Mouse (Mus musculus) limb, embryonic 10.5 days (tissue): ENCODE results near the gene Sbno2. TPM values are rescaled to one million over a fixed set of nuclear protein-coding genes. Genes with fewer than 3 reads are reported as not detected.

ENCODE experiments used
- DNase-seq: peaks from one replicate; pipeline ENCODE4 v3.0.0-alpha.2; 2017; ENCODE audit warnings: low spot score
- H3K27ac ChIP-seq: fragments of 300-500 bp; sonication (generic); 2 replicates; pipeline ENCODE4 v1.5.1; 2016; ENCODE audit warnings: mild to moderate bottlenecking
- H3K27me3 ChIP-seq: fragments of 300-500 bp; sonication (generic); 2 replicates; pipeline ENCODE4 v1.6.1; 2016; ENCODE audit warnings: low read depth, mild to moderate bottlenecking; ENCODE audit not compliant: poor library complexity, severe bottlenecking
- H3K36me3 ChIP-seq: fragments of 300-500 bp; sonication (generic); 2 replicates; pipeline ENCODE4 v1.6.1; 2016; ENCODE audit warnings: mild to moderate bottlenecking, moderate library complexity
- H3K4me1 ChIP-seq: fragments of 300-500 bp; sonication (generic); 2 replicates; pipeline ENCODE4 v1.6.1; 2016
- H3K4me3 ChIP-seq: fragments of 300-500 bp; sonication (generic); 2 replicates; pipeline ENCODE4 v1.5.1; 2016; ENCODE audit warnings: mild to moderate bottlenecking, moderate library complexity
- H3K9me3 ChIP-seq: fragments of 300-500 bp; sonication (generic); replicated peaks from 2 replicates; pipeline ENCODE4 v1.6.1; 2016; ENCODE audit warnings: mild to moderate bottlenecking
- WGBS: fragments of 180-500 bp; shearing (Covaris S2); methylation state at CpG from one replicate; pipeline ENCODE4 v1.1.7; 2016; 5-methylcytosine and 5-hydroxymethylcytosine counted together
- polyA plus RNA-seq: library from polyadenylated mRNA; unstranded; fragments of >200 nt; fragmentation: Nextera tagmentation; extraction: Ambion mirVana; gene quantifications from 2 replicates; pipeline ENCODE4 v1.2.1, GENCODE M21; 2016

Gene Sbno2
- polyA plus RNA-seq, 1 experiment from 2014 or later, result 18.4 TPM

DNA sequence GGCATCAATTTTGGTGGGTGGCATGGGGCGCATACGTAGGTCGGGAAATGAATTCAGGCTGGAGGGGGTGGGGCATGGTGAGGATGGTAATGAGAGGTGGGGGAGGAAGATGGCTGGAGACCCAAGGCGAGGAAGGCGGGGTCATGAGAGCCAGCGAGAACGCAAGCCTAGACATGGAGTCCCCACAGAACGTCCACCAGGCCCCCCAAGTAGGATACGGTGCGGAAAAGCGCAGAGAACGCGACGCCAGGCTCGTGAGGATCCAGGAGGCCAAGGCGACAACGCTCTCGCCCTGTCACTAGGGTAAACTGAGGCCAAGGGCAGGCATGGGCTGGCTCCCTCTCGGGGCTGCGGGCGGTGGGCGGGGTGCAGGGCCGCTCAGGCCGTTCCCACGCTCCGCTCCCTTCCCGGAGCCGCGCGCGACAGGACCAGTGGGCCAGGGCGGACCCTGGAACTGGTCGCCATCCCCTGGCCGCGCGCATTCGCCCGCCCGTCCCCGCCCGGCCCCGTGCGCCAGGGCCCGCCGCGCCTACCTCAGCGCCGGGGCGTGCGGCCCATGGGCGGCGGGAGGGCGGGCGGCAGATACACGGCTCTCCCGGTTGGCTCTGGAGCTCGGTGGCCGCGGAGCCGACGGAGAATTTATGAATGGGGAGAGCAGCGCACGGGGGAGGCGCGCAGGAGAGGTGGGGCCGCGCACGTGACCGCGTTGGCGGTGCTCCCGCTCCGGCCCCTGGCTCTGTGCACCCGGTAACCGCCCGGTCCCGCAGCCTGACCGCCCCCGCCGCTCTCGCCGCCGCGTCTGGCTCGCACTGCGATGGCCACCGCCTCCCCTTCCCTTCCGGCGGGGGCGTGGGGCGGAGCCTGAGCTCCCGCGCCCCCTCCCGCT, 33.4 kb upstream of the Sbno2 start, which contains the start of gene Atp5d:
Atp5d (plus strand) TSS at position 80 of the 886 bp plus-strand sequence.
- under 1% methylated on average over 87 of the region's 94 CpGs for WGBS
- Histone ChIP-seq H3K4me3 (peak within 1 kb of the TSS; percentile 85), H3K4me1 (peaks cover 67% of the 10 kb centered on the region), H3K36me3 (peaks cover 33% of the 10 kb centered on the region), H3K27ac (peak within 1 kb of the TSS; percentile 88), H3K9me3 (0 out of 2 replicates have a peak, but pooled peaks cover 2% of the 10 kb centered on the region), H3K27me3 (peaks cover 67% of the 10 kb centered on the region)
- peak; percentile 62 for DNase-seq

GRCm38 (mm10) chr10:80137626-80138552, 32.5 kb upstream of the Sbno2 start:
- H3K27ac ChIP-seq, result peak overlapping the region; percentile 88
- peak; percentile 50 for DNase-seq
- peak overlapping the region; percentile 85 for H3K4me3 ChIP-seq
- peaks cover 71% of the 10 kb centered on the region for H3K27me3 ChIP-seq
- H3K9me3 ChIP-seq, result 0 out of 2 replicates have a peak, but pooled peaks cover 2% of the 10 kb centered on the region
- H3K36me3 ChIP-seq, result peaks cover 37% of the 10 kb centered on the region
- WGBS, result 6% methylated on average over 33 of the region's 33 CpGs
- peaks cover 60% of the 10 kb centered on the region for H3K4me1 ChIP-seq

DNA sequence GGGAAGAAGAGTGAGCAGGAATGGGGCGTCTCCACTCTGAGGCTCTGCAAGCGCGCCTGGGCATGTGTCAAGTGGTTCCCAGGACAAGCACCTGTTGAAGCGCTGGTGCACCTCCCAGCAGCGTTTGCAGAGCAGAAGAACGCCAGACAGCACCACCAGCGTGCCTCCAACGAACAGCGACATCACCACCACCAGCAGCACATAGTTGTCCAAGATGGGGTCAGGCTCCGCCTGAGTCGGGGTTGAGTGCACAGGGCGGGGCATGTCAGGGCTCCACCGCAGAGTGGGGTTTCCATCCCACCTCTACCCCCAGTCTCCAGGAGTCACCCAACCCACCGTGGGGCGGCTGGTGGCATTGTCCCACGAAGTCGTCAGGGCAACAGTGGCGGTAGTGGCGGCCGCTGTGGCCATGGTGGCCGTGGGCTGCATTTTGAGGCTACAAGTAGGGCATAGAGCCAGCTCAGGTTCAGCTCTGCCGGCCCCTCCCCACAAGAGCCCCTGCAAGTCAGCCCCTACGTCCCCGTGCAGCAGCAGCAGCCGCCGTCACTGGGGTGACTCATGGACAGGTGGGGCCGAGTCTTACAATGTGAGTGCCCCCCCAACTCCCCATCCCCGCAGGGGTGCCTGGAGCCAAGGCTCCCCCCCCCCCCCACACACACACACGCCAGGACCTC, 31.7 kb upstream of the Sbno2 start:
- Histone ChIP-seq H3K4me1 (peaks cover 61% of the 10 kb centered on the region), H3K27me3 (peaks cover 74% of the 10 kb centered on the region), H3K36me3 (peaks cover 45% of the 10 kb centered on the region), H3K27ac (peak overlapping the region; percentile 88), H3K4me3 (peak overlapping the region; percentile 85), H3K9me3 (0 out of 2 replicates have a peak, but pooled peaks cover 2% of the 10 kb centered on the region)
- 6% methylated on average over 29 of the region's 29 CpGs for WGBS
- peak; percentile 47 for DNase-seq

GRCm38 (mm10) chr10:80136179-80136951, 31.0 kb upstream of the Sbno2 start:
- 11% methylated on average over 41 of the region's 49 CpGs for WGBS
- peaks cover 61% of the 10 kb centered on the region for H3K4me1 ChIP-seq
- peaks cover 75% of the 10 kb centered on the region for H3K27me3 ChIP-seq
- peak overlapping the region; percentile 85 for H3K4me3 ChIP-seq
- peaks cover 52% of the 10 kb centered on the region for H3K36me3 ChIP-seq
- DNase-seq, result no peak
- peak overlapping the region; percentile 88; the same call in 1 of the 2 replicates for H3K27ac ChIP-seq
- H3K9me3 ChIP-seq, result 0 out of 2 replicates have a peak, but pooled peaks cover 2% of the 10 kb centered on the region

DNA sequence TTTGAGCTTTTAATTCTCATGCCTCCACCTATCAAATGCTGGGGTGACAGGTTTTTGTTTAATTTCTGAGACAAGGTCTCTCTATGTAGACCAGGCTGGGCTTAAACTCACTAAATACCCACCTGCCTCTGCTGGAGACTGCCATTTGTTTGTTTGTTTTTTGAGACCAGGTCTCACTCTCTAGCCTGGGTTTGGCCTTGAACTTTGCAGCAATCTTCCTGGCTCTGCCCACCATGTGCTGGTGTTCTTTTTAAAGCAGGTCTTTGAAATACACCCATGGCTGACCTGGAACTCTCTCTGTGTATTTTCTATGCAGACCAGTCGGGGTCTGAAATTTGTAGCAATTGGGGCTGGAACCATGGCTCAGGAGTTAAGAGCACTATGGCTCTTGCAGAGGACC, 30.3 kb upstream of the Sbno2 start:
- Histone ChIP-seq H3K4me1 (peaks cover 60% of the 10 kb centered on the region), H3K4me3 (no peak overlapping the region), H3K27me3 (peaks cover 78% of the 10 kb centered on the region), H3K9me3 (0 out of 2 replicates have a peak, but pooled peaks cover 2% of the 10 kb centered on the region), H3K36me3 (peaks cover 59% of the 10 kb centered on the region), H3K27ac (no peak overlapping the region)
- DNase-seq, result no peak
- 92% methylated on average over 1 of the region's 1 CpGs for WGBS

DNA sequence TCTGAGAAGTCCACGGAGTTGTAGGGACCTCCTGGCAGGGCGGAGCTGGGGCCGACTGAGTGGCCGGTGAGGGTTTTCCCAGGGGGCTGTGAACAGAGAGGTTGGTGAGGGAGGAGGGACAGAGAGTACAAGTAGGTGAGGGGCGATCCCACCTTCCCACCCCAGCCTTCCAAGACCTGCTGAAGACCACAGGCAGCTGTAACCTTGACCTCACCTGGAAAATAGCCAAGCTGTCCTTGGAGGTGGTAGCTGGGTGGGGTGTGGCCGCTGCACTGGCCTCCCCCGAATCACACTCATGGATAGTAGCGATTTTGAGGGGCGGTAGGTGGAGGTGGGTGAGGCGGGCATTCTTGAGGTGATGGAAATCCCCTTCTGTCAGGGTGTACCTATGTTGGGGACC, 29.8 kb upstream of the Sbno2 start:
- DNase-seq, result no peak
- 84% methylated on average over 10 of the region's 10 CpGs for WGBS
- no peak overlapping the region for H3K27ac ChIP-seq
- H3K27me3 ChIP-seq, result peaks cover 73% of the 10 kb centered on the region
- H3K9me3 ChIP-seq, result 0 out of 2 replicates have a peak, but pooled peaks cover 2% of the 10 kb centered on the region
- no peak overlapping the region for H3K4me3 ChIP-seq
- peaks cover 64% of the 10 kb centered on the region for H3K36me3 ChIP-seq
- H3K4me1 ChIP-seq, result peaks cover 62% of the 10 kb centered on the region

DNA sequence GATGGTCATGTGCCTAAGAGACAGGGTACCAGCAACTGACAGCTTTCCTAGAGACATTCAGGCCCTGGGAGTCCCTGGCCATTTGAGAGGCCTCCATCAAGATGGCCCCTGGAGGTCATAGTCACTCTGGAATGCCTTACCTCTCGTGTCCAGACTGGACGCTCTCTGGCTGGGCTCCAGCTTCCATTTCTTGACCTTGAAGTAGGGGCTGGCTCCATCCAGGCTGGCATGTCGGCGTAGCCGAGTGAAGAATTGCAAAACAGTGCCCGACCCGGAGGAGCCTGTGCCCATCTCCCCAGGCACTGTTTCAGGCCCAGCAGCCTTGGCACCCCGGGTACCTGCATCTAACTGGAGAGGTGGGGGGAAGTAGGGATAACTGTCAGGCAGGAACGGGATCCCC, 29.1 kb upstream of the Sbno2 start:
- Histone ChIP-seq H3K27me3 (peaks cover 67% of the 10 kb centered on the region), H3K36me3 (peaks cover 71% of the 10 kb centered on the region), H3K9me3 (0 out of 2 replicates have a peak, but pooled peaks cover 2% of the 10 kb centered on the region), H3K4me3 (no peak overlapping the region), H3K4me1 (peaks cover 57% of the 10 kb centered on the region), H3K27ac (no peak overlapping the region)
- no peak for DNase-seq
- WGBS, result 87% methylated on average over 9 of the region's 9 CpGs

DNA sequence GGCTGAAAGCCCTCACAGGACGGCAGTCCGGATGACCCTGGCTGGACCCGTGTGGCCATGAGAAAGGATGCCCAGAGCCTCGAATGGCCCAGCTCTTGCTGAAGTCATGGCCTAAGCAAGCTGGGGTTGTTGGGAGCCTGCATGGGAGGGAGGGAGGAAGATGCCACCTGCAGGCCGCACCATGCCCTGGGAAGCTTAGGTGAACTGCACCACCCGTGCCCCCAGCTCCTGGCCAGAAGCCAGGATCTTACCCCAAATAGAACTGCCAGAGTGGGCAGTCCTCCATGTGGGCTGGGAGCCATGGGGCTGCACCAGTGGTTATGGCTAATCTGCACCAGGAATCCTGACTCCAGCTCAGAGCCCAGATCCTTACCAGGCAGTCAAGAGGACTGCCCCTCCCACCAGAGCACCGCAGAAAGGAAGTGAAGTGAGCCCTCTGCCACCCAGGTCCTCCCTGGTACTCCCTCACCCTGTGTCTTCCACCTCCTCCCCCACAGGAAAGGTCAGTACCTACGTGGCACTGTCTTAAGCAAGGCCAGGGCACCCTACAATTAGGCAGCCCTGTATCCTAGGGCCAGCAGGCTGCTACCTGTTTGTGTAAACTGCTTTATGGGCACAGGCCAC, 28.0 kb upstream of the Sbno2 start:
- 83% methylated on average over 8 of the region's 8 CpGs for WGBS
- Histone ChIP-seq H3K9me3 (0 out of 2 replicates have a peak, but pooled peaks cover 2% of the 10 kb centered on the region), H3K4me1 (peaks cover 46% of the 10 kb centered on the region), H3K27ac (no peak overlapping the region), H3K27me3 (peaks cover 56% of the 10 kb centered on the region), H3K36me3 (peaks cover 80% of the 10 kb centered on the region), H3K4me3 (no peak overlapping the region)
- DNase-seq, result no peak

- H3K9me3 ChIP-seq, result 0 out of 2 replicates have a peak, but pooled peaks cover 2% of the 10 kb centered on the region
- WGBS, result 37% methylated on average over 27 of the region's 27 CpGs
- H3K36me3 ChIP-seq, result peaks cover 94% of the 10 kb centered on the region
- peaks cover 42% of the 10 kb centered on the region for H3K27me3 ChIP-seq
- DNase-seq, result peak; percentile 59
- peaks cover 32% of the 10 kb centered on the region for H3K4me1 ChIP-seq
- H3K27ac ChIP-seq, result peak overlapping the region; percentile 66
- H3K4me3 ChIP-seq, result peak overlapping the region; percentile 35
Measured at GRCm38 (mm10) chr10:80131952-80132350, 26.6 kb upstream of the Sbno2 start.

GRCm38 (mm10) chr10:80131316-80131951, 26.1 kb upstream of the Sbno2 start:
- H3K4me3 ChIP-seq, result peak overlapping the region; percentile 35
- 14% methylated on average over 55 of the region's 55 CpGs for WGBS
- peak overlapping the region; percentile 66 for H3K27ac ChIP-seq
- peak; percentile 76 for DNase-seq
- peaks cover 37% of the 10 kb centered on the region for H3K27me3 ChIP-seq
- peaks cover 27% of the 10 kb centered on the region for H3K4me1 ChIP-seq
- 0 out of 2 replicates have a peak, but pooled peaks cover 2% of the 10 kb centered on the region for H3K9me3 ChIP-seq
- H3K36me3 ChIP-seq, result peaks cover 99% of the 10 kb centered on the region
